Mouse (Mus musculus): ENCODE data around the gene Plch1.

GRCm38 (mm10) chr3:63899309-63899695 lies at the start of gene Plch1:
- TF ChIP-seq POLR2A (IDR thresholded peaks at IDR 0.05; ENCODE audit: low read depth, low read length), result no peak
- no peak for TF ChIP-seq CTCF (IDR thresholded peaks at IDR 0.05; ENCODE audit: borderline replicate concordance, insufficient read depth, low read length)

Measured in embryonic fibroblast, embryonic 13.5 days (primary cell).